Mouse (Mus musculus): ENCODE data around the gene Igf2bp3.

The Igf2bp3 gene

DNA sequence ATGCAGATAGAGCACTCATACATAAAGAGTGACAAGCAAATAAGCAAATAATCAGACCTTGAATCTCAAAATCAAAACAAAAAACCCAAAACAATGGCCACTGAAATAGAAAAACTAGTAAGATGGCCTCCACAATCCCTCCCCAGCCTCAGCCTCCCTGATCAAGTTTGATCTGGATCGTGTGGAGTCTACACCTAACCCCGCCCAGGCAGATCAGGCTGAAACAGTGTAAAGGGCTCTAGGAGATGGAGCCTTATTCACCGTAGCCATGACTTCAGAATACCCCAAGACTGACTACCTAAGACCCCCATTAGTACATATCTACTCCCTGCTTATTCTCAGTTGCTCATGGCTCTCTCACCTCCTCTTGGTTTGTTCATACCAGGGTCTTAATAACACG, 41.1 kb downstream of the Igf2bp3 start:
- no peak for DNase-seq (ENCODE audit: low read depth)

GRCm38 (mm10) chr6:49173265-49173664, 41.5 kb downstream of the Igf2bp3 start:
- DNase-seq (ENCODE audit: low read depth): no peak

- DNase-seq (ENCODE audit: low read depth): no peak
Observed at GRCm38 (mm10) chr6:49171216-49171615, 43.5 kb downstream of the Igf2bp3 start.

- DNase-seq (ENCODE audit: low read depth): no peak
Observed at GRCm38 (mm10) chr6:49168648-49169047, 46.1 kb downstream of the Igf2bp3 start.

DNA sequence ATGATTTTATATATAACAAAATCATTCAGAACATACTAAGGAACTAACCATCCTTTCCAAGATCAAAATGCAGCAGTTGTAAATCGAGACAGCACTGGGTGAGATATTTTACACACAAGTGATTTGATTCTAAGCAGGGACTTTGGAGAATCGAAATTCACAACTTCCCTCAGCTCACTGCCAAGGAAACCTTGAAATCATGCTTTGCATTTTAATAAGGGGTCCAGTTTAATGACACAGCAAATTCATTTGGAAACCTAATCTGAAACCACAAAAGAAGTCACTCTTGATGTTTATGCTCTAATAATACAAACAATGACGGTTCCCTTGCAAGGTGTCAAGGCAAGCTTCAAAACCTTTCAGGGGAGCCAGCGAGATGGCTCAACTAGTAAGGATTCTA, 47.4 kb downstream of the Igf2bp3 start:
- DNase-seq (ENCODE audit: low read depth): no peak

- no peak for DNase-seq (ENCODE audit: low read depth)
Observed at GRCm38 (mm10) chr6:49166318-49166717, 48.4 kb downstream of the Igf2bp3 start.

DNA sequence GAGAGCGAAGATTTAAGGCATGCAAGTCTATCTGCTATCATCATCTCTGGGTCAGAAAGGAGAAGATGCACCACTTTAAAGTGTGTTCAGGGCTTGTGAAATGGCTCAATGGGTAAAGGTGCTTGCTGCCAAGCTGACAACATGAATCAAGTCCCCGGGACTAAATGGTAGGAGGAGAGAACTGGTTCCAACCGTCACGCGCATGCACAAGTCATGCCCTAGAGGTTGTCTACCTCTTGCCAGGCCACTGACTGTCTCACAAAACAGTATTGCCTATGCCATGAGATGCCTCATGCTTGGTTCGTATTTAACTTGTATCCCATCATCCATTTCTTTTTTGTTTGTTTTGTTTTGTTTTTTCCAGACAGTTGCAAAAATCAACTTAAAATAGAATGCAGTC, 48.9 kb downstream of the Igf2bp3 start:
- no peak for DNase-seq (ENCODE audit: low read depth)

DNA sequence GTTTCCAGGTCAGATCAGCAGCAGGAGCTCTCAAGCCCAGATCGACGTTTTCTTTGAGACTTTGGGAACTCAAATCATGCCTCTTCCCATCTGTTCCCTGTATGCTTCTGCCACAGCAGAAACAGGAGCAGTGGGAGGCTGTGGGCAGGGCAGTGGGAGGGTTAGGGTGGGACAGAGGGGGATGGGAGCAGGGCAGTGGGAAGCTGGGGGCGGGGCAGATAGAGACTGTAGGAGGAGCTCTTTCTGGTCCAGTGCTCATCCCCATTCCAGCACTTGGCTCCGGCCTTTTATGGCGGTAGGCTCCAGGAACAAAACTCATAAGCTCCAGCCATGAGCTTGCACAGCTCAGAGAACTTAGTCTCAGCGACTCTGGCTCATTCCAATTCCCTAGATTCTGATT, 49.7 kb downstream of the Igf2bp3 start:
- no peak for DNase-seq (ENCODE audit: low read depth)

DNA sequence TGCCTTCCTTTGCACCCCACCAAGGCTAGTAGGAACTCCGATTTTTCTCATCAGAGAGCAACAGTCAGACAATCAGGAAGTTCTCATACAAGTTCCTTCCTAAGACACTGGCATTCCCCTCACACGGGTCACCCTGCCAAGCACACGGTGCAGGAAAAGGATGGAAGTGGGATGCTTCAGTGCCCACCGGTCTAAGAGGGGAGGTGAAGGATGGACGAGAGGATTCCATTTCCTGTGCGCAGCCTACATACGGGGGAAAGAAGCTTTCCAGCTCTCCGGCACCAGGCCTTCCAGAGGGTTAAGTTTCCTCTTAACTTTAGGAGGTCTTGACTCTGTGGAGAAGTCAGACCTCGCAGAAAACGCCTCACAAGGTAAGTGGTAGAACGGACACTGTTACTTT, 50.1 kb downstream of the Igf2bp3 start:
- no peak for DNase-seq (ENCODE audit: low read depth)

- DNase-seq (ENCODE audit: low read depth): no peak
Observed at GRCm38 (mm10) chr6:49159971-49160370, 54.8 kb downstream of the Igf2bp3 start.

GRCm38 (mm10) chr6:49156826-49157175, 58.0 kb downstream of the Igf2bp3 start:
- no peak for DNase-seq (ENCODE audit: low read depth)

GRCm38 (mm10) chr6:49156170-49156825, 58.5 kb downstream of the Igf2bp3 start:
- no peak for DNase-seq (ENCODE audit: low read depth)

GRCm38 (mm10) chr6:49151465-49151864, 63.3 kb downstream of the Igf2bp3 start:
- DNase-seq (ENCODE audit: low read depth): no peak

DNA sequence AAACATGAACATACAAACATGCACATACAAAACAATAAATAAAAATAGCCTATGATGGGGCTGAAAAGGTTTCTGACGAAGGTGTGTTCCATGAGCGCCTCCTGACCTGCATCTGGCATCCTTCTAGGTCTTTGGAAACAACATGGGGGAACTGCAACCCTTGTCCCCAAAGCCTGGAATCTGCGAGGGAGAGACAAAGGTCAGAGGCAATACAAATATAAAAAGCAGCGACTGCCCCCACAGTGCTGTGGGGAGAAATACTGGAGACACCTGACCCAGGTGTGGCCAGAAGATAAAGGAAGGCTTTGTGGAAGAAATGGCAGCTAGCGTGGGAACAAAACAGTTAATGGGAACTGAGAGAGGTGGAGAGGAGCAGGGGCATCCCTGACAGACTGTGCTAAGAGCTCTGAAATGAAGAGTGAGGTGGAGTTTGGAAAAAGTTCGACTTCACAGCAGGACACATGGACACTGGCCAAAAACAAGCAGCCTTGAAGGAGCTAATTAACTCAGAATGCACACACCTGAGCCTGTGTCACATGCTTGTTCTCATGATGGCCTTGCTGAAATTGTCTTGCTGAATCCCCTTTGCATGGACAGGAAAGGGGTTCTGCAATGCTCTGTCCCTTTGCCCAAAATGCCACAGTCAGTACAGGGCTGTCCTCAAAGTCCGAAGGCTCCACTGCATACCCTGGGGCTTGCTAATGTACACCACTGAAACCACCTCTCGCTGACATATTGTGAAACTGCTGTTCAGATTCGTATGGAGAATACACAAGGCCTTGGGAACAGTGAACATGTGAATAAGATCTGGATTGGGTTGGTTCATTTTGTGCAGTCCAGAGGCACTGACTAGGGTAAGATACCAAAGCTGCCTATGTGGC, 64.2 kb downstream of the Igf2bp3 start:
- DNase-seq (ENCODE audit: low read depth): no peak

GRCm38 (mm10) chr6:49149202-49149930, 65.4 kb downstream of the Igf2bp3 start:
- no peak for DNase-seq (ENCODE audit: low read depth)

GRCm38 (mm10) chr6:49148781-49149180, 66.0 kb downstream of the Igf2bp3 start:
- DNase-seq (ENCODE audit: low read depth): no peak

GRCm38 (mm10) chr6:49148368-49148767, 66.4 kb downstream of the Igf2bp3 start:
- no peak for DNase-seq (ENCODE audit: low read depth)

DNA sequence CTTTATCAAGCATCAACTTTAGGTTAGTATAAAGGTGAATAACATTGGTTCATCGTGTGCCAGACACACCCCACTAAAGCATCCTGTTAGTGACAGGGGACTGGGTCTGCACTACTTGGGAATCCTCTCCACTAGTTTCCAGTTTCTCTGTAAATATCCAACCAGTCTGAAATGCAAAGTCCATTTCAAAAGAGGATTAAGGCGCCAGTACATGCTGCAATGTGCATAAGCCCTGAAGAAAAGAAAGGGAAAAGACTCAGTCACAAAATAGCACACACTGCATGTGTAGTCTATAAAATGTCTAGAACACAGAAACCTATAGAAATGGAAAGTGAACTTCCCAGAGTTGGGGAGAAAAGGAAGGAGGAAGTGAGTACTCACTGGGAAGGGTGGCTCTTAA, 68.3 kb downstream of the Igf2bp3 start:
- no peak for DNase-seq (ENCODE audit: low read depth)

GRCm38 (mm10) chr6:49142428-49142827, 72.3 kb downstream of the Igf2bp3 start:
- DNase-seq (ENCODE audit: low read depth): peak; percentile 33

DNA sequence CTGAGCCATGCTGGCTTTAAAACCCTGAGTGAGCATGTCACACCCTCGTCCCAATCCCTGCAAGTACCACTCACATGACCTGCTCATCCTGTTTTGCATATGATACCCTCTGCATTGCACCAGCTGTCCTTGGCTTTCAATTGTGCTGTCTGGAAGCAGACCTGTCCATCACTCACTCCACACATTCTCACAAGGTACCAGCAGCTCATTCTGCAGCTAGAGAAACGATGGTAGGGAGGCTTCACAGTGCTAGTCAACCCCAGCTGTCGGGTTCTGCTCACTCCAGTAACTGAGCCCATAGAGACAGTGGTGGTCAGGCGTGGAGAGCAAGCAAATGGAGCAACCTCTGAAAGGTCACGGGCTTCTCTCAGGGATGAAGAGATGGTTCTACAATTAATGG, 73.6 kb downstream of the Igf2bp3 start:
- no peak for DNase-seq (ENCODE audit: low read depth)

GRCm38 (mm10) chr6:49138159-49139051, 76.4 kb downstream of the Igf2bp3 start:
- no peak for DNase-seq (ENCODE audit: low read depth)

GRCm38 (mm10) chr6:49136739-49137138, 78.0 kb downstream of the Igf2bp3 start:
- DNase-seq (ENCODE audit: low read depth): no peak
